Mouse (Mus musculus) midbrain, embryonic 10.5 days (tissue): ENCODE results near the gene Gm10447. TPM values are rescaled to one million over a fixed set of nuclear protein-coding genes. Genes with fewer than 3 reads are reported as not detected.

ENCODE experiments used
- microRNA-seq: library from miRNA; unstranded; fragments of <30 nt; microRNA quantifications from one replicate; pipeline ENCODE4, GENCODE M21; 2017
- polyA plus RNA-seq: library from polyadenylated mRNA; unstranded; fragments of >200 nt; fragmentation: Nextera tagmentation; extraction: Ambion mirVana; gene quantifications from 2 replicates; pipeline ENCODE4 v1.2.1, GENCODE M21; 2016

The Gm10447 gene
- polyA plus RNA-seq, 1 experiment from 2014 or later: not detected

Small RNA genes lying within 50 kb of the gene (microRNA-seq; reads per million reads assigned to microRNA genes)
- not detected for gene Mir6920

Other genes with a start within 250 kb of the Gm10447 start
- 106 and 116 TPM in 2 replicates for gene Hspa4, start 156.7 kb downstream of the Gm10447 start, polyA plus RNA-seq
- gene Zcchc10, start 132.4 kb downstream of the Gm10447 start, polyA plus RNA-seq: 24.6 and 25.2 TPM in 2 replicates
- 27.7 and 40.8 TPM in 2 replicates for gene Aff4, start 106.3 kb downstream of the Gm10447 start, polyA plus RNA-seq
- not detected in 2 replicates for gene Leap2, start 33.9 kb downstream of the Gm10447 start, polyA plus RNA-seq
- 597 and 602 TPM in 2 replicates for gene Uqcrq, start 26.3 kb downstream of the Gm10447 start, polyA plus RNA-seq
- gene Gdf9, start 26.1 kb downstream of the Gm10447 start, polyA plus RNA-seq: 2.1 and 2.7 TPM in 2 replicates
- 1.8 and 2.1 TPM in 2 replicates for gene Shroom1, start 95 bp upstream of the Gm10447 start, polyA plus RNA-seq
- not detected in 2 replicates for gene Gm9837, start 13.4 kb upstream of the Gm10447 start, polyA plus RNA-seq
- gene Gm9945, start 23.1 kb upstream of the Gm10447 start, polyA plus RNA-seq: not detected in 2 replicates
- 0.19 and 0.26 TPM in 2 replicates for gene Sowaha, start 23.2 kb upstream of the Gm10447 start, polyA plus RNA-seq
- 17.3 and 18.0 TPM in 2 replicates for gene Sept8, start 62.1 kb upstream of the Gm10447 start, polyA plus RNA-seq
- 77.3 and 94.6 TPM in 2 replicates for gene Kif3a, start 110.3 kb upstream of the Gm10447 start, polyA plus RNA-seq
- gene Il4, start 161.6 kb upstream of the Gm10447 start, polyA plus RNA-seq: 1.0 and 1.3 TPM in 2 replicates
- gene Il13, start 177.6 kb upstream of the Gm10447 start, polyA plus RNA-seq: not detected in 2 replicates